Mouse (Mus musculus): ENCODE results near the gene Btg1.

DNA sequence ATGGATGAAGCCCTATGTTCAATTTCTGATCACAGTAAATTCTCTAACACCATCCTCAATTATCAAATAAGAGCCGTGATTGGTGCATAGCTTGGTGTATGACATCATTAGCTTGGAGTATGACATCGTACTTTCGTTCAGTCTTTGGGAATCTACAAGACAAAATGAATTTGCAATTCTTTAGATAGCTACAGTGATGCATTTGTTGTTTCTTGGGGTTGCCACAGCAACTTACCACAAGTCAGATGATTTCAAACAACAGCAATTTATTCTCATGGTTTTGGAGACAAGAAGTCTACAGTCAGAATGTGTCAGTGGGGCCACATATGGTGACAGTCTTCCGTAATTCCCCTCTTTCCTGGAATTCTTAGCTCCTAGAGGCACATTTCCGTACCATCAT lies 27.0 kb upstream of the Btg1 start:
- TF ChIP-seq GATA1 (IDR thresholded peaks at IDR 0.05; ENCODE audit: low read length) (no peak), TAL1 (IDR thresholded peaks at IDR 0.05; ENCODE audit: low read length) (no peak)
